Mouse (Mus musculus): Measurements from ENCODE around the gene Zdhhc5.

Gene Zdhhc5

DNA sequence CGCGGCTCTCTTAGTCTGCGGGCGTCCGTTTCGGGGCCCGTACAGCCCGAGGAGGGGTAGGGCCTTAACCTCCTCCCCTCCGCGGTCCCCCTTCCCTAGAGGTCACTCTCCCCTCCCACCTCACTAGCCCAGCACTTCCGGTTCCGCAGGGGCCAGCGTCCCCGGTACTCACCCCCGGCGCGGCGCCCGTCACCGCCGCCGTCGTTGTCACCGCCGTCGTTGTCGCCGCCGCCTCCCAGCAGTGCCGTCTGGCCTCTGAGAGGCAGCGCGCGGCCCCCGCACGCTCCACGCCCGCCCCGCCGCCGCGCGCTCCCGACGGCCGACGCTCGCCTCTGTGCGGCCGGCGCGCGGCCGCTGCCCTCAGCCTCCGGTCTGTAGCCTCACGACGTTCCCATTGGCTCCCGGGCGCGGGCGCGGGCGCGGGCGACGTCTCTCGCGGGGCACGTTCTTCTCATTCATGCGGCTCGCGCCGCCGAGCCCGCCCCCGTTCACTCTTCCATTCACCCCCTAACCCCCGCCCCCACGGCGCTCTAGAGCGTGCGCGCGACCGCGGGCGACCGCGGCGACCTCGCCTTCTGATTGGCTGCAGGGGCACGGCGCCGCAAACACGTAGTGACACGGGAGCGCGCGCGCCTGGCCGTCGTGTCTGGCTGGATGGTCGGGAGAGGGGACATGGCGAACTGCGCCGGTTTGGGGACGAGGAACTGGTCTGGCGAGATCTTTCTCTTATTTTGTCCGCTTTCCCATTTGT lies at the start of gene Zdhhc5:
Zdhhc5 (minus strand) TSS at position 370 of the 751 bp plus-strand sequence.
- peak; percentile 100 for DNase-seq (ENCODE audit: low read depth, low spot score)

DNA sequence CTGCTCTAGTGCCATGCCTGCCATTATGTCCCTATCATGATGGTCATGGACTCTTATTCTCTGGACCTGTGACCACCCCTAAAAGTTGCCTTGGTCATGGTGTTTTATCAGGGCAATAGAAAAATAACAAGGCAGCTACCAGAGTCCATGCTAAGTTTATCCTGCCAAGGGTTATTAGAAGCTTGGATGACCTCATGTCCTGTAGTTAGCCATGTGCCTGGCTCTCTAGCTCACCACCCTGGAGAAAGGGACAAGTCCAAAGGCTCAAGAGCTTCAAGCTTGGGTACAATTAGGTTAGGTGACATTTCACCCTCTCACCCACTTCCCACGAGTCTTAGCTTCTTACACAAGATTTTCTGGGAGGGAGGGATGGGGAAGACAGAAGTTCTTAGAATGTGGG lies 47.8 kb upstream of the Zdhhc5 start:
- DNase-seq (ENCODE audit: low read depth, low spot score): no peak

DNA sequence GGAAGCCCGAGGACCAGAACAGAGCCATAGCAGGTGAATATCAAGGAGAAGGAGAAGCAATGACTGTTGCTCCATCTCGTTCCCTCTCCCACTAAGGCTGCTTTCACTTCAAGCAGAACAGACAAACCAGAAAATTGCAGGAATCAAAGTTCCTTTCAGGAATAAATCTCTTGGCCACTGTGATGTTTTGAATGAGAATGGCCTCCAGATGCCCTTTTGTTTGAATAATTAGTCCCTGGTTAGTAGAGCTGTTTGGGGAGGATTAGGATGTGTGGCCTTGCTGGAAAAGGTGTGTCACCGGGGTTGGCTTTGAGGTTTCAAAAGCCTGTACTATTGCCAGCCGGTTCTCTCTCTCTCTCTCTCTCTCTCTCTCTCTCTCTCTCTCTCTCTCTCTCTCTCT lies 47.3 kb upstream of the Zdhhc5 start:
- no peak for DNase-seq (ENCODE audit: low read depth, low spot score)

DNA sequence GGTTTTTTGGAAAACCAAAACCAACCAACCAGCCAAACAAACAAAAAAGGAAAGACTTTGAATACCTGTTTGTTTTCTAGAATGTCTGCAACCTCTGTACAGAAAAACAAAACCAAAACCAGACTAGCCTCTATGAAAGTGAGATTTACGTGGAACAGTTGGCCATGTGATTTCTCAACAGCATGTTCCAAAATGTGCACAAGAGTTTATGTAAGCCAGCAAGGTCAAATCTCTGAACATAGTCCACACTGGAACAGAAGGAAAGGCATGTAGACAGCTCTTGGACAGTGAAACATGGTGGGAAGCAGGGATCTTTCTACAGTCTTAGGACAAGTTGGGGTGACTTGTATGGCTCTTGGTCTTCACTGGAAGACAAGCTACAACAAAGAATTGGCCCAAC lies 46.9 kb upstream of the Zdhhc5 start:
- no peak for DNase-seq (ENCODE audit: low read depth, low spot score)

DNA sequence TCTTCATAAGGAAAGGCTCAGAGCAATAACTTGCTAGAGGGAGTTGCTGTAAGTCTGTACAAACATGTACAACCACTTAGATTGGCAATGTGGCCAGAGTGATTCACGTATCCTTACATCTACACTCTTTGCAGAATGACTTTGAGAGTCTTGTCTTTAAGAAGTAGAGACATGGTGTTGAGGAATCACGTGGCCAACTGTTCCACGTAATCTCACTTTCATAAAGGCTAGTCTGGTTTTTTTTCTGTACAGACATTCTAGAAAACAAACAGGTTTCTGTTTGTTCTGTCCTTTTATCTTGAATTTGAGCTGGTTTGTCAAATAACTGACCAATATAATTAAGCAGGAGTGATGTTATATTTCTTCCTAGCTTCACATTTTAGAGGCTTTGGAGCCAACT lies 46.3 kb upstream of the Zdhhc5 start:
- no peak for DNase-seq (ENCODE audit: low read depth, low spot score)

DNA sequence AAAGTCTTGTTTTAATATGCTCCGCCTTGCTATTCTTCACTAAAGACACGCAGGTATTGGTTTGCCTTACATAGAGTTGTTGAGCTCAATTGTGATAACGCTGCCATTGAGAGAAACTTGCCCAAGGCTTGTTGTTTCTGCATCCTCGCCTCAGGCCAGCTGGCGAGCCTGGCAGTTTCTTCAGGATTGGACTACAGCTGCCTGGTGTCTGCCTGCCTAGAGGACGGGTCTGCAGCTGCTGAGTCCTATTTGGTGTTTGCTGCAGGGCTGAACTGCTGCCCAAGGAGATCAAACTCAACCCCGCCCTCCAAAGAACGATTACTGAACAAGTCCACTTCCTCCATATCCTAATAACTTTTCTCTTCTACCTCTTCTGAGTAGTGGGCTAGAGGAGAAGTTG lies 45.8 kb upstream of the Zdhhc5 start:
- no peak for DNase-seq (ENCODE audit: low read depth, low spot score)

DNA sequence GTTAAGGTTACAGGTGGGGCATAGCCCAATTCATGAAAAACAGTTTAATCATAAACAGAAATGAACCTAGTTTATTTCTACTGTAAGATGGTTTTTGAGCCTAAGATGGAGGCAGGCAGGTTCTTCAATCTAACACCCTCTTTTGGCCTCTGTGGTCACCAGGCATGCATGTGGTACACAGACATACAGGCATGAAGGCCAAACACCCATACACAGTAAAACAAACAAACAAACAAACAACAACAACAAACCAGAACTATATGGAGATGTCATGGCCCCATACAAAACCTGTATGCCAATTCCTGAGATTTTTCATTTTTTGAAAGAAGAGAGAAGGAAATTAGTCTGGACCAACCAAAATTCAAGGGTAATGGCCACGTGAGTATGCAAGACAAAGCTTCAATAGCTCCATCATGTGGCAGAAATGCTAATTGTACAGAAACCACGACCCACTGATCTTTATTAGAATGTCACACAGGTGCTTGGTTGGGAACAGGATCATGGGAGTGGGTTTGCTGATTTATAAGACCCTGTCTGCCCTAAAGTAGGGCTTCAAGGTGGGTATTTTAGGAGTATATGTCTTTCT lies 43.7 kb upstream of the Zdhhc5 start:
- peak; percentile 21 for DNase-seq (ENCODE audit: low read depth, low spot score)

DNA sequence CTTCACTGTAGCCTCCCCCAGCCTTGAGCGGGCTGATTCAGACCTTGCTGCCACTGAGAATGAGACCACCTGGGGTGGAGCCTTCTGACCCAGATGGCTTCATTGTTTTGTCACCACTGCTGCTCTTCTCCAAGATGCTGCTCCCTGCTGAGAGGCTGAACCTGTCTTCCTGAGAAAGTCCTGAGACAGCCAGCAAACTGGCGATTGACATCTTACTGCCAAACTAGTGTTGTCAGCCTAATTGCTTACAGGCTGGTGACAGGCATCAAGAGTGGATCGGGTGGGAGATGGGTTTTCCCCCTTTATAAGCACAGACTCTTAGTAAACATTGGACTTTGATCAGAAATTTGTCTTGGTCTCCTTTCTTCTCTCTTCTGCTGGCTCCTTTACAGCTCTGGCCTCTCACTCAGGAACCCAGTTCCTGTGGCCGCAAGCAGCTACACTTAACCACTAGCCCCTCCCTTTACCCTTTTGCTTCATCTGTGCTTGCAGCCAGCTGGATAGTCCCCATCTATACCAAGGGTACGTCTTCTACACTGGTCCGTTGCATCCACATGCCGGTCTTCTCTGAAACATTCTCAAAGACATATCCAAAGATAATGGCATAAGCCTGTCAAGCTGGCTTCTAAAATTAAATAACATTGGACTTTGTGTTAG lies 42.2 kb upstream of the Zdhhc5 start:
- no peak for DNase-seq (ENCODE audit: low read depth, low spot score)

DNA sequence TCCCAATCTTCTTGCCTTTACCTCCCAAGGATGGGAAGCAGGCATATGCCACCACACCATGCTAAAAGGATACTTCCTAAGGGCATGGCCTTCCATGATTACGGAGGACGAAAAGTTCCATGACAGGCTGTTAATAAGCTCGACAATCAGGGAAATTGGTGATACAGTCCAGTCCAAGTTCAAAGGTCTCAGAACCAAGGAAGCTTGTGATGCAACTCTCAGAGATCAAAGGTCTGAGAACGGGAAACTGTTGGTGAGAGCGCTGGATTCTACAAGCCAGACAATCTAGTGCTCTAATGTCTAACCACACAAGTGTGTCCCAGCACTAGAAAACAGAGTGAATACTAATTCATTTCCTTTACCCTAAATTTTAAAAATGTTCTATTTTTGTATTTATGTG lies 41.3 kb upstream of the Zdhhc5 start:
- DNase-seq (ENCODE audit: low read depth, low spot score): no peak

DNA sequence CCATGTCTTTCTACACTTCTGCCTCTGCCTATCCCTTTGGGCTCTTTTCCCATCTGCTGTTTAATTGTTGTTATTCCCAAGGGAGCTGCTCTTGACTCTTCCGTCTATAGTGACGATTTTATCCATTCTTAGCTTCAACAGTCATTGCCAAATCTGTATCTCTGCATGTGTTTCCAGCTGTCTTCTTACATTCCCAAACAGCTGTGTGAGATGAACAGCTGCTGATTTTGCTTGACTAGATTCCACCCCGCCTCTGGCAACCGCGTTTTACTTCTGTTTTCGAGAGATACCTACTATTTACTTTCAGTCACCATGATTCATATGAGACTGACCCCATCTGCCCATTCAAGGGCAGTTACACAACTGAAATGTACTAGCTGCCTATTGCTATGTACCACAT lies 35.1 kb upstream of the Zdhhc5 start:
- DNase-seq (ENCODE audit: low read depth, low spot score): no peak

DNA sequence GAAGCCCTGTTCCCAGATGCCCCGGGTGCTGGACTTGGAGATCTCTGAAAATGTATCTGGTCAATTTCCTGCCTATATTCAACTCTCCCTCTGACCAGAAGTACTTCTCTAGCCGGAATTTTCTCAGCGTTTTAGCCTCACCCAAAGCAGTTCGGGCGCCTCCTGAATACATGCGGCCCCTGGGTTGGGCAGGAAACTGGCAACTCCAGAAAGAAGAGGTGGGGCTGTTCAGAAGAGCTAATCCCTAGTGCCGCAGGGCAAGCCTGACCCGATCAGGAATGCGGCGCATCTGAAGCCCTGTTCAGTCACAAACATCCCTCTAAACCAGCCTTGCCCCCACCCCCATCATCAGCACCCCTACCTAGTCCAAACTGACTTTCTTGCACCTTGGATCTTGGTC lies 29.1 kb upstream of the Zdhhc5 start:
- DNase-seq (ENCODE audit: low read depth, low spot score): no peak

DNA sequence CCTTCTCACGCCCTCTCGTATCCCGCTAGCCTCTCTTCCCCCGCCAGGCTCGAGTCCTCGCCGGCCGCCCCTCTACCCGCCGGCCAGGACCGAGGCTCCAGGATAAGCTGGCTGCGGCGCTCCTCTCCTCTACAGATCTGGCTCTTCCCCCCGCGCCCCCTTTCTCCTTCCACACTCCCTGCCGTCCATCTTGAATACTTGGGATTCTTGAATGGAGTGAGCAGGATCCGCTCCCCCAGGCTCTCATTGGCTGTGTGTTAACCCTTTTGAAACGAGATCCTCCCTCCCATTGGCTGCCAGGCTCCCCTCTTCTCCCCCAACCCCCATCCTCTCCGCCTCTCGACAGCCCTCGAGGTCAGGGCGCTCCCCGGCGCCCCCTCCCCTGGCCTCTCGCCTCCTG lies 28.6 kb upstream of the Zdhhc5 start, which contains the start of gene Gm19426:
Gm19426 (minus strand) TSS at position 95 of the 400 bp plus-strand sequence.
- DNase-seq (ENCODE audit: low read depth, low spot score): no peak

DNA sequence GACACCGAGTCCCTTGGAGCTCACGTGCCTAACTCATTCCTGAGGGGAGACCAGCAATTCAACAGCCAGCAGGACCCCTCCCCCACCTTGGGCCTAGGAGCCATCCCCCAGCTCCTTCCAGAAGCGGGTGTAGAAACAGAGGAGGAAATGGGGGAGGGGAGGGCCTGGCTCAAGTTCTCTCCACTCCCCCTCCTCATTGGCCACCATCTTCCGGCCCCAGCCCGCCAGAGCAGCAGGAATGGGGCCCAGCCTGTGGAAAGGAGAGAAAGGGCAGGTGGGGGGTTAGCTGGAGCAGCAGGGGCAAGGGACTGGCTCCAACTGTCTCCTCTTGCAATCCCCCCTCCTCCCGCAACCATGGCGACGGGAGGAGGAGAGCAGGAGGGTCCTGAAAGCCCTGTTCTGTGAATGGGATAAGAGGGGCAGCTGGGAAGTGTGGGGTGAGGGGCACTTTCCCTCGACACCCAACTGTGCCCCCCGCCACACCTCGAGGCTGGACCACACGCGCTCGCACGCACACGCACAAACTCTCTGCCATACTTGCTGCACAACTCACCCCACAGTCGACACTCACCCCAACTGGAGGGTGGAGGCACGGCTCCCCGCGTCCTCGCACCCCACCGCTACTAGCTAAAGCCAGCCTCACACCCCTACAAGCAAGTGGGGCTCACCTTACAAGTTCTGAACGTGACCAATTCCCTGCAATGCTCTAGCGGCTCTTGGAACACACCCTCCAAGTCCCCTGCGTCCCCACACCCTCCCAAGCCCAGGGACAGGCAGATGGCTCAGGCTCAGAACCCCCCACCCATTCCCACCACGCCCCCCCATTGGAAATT lies 27.7 kb upstream of the Zdhhc5 start:
- DNase-seq (ENCODE audit: low read depth, low spot score): no peak

DNA sequence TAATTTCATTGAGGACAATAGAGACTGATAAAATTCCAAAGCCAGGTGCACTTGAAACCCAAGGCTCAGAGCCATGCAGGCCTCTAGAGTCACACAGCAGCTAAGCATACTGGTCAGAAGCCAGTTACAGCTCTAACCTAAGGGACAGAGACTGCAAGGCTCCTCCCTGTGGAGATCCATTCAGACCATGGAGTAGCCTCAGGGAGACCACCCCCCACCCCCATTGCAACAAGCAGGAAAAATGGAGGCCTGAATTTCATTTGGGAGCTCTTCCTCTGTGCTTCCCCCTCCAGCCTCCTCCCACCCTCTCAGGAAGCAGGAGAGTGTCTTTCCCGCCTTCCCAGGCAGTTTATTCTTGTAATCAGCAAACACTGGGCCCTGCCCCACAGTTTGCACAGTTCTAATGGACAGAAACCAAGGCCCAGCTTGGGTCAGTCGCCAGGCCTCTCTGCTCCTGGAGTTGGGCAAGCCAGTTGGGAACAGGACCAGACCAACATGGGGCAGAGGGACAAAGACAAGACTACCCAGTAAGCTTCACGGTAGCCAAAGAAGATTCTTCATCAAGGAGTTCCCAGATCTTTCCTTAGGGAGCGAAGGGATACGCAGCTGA lies 27.0 kb upstream of the Zdhhc5 start:
- no peak for DNase-seq (ENCODE audit: low read depth, low spot score)

DNA sequence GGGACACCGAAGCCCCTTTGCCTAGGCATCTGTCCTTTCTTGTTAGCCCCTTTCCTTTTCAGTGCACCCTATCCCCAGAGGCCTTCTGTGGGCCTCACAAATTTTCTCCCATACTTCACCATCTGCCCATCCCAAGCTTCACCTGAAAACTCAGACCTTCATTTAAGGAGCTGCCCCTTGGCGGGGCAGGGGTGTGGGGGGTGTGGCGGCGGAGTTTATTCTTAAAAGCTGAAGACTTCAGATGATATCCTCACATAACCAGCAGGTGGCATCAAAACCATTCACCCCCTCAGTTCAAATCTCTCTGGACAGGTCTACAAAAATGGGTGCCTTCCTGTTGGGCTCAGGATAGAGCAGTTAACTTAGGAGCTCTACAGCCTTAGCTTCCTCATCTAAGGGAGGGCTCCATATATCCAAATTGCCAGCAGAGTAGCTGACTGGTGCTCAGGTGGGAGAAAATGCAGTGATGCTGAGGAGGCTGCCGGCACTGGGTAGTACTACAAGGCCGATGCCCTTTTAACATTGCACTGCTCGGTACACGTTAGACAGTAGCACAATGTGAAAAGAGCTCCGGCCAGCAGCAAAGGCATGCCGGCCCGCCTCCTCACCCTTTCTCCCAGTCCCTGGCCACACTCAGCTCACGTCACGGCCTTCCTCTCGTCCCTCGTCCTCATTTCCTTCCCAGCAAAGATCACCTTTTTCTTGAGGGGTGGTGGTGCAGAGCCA lies 25.8 kb upstream of the Zdhhc5 start:
- peak; percentile 15 for DNase-seq (ENCODE audit: low read depth, low spot score)

DNA sequence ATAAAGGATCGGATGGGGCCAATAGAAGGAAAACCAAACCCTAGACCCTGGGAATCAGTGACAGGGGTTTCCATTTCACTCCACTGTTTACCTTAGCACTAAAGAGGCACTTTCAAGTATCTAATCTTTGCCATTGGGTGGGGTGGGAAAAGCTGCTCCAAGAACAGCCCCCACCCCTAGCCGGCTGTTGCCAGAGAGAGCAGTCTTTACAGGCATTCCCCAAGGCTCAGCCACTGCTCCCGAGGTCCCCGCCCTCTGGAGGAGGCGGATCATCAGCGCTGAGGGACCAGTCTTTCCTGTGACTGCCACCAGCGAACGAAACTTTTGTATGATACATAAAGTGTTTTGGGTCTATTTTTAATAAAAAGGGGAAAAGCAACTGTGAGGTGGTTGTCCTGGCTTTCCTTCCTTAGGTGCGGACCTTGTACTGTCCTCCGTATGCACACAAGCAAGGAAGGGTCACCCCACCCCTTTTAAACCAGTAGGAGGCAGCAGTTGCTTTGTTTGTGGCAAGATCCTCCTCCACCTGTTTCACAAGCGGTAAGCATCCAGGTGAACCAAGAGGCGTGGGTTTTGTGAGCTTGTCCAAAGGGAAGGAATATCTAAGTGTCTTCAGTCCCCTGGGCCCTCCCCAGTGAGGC lies 23.4 kb upstream of the Zdhhc5 start:
- DNase-seq (ENCODE audit: low read depth, low spot score): peak; percentile 20

DNA sequence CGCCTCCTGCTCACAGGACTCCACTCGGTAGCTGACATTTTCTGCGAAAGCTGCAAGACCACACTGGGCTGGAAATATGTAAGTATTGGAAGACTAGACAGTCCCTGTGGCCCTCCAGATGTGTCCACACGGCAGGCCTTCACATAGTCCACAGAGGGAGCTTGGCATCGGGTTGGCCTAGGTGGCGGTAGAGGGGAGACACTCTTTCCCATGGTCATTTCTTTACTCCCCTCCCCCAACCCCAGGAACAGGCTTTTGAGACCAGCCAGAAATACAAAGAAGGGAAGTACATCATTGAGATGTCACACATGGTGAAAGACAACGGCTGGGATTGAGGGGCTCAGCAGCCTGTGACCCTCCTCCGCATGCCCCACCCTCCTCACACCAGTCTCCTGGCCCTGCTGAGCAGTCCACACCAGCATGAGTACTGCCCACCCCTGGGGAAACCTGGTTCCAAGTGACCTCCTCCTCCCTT lies 22.5 kb upstream of the Zdhhc5 start:
- no peak for DNase-seq (ENCODE audit: low read depth, low spot score)

DNA sequence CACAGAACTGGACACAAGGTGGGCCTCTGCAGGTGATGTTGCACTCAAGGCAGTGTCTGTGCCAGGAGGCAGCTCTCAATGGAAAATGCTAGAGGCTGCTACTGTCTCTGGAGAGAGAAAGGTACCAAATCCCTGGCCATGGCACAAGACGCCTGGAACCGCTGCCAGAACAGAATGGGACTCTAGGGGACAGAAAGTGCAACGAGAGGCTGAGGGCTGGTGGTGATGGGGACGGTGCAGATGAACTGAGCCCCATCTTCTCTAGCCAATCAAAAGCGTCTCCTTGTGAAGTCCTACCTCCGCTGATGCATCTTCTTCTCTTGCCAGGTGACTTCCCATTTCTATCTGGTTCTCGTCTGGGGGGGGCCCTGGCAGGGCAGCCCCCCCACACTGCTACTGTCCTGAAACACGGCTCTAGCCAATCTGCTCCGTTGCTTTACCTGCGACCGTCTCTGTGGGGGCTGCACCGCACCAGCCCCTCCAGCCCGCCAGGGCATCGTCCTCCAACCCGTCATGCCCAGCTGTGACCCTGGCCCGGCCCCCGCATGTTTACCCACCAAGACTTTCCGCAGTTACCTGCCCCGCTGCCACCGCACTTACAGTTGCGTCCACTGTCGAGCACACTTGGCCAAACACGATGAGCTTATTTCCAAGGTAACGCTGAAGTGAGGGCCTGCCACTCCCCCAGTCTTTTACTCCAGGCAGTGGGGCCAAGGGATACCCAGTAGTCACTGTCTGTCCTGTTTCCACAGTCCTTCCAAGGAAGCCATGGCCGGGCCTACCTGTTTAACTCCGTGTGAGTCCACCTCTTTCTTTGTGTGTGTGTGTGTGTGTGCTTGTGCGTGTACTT lies 21.6 kb upstream of the Zdhhc5 start:
- no peak for DNase-seq (ENCODE audit: low read depth, low spot score)

DNA sequence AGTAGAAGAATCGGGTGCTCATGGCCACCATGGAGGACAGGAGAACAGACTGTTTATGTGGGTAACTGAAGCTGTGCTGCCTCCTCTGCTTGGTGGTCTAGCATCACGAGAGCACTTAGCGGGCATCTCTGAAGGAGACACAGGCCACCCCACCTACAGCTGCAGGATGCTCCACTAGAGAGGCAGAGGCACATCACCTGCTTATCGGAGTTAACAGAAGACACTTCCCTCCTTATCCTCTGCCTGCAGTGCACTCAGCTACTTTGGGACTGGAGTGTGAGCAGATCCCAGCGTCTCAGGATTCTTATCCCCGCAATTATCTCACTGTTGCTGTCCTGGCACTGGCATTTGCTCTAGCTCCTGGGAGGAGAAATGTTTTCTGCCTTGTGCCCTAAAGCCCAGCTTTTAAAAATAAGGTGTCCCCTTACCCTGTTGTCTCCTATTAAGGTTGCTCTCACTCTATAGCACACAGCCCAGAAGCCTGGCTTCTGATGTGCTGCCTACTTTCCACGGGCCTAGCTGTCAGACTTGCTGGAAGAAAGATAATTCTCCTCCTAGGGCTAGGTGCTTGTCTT lies 20.5 kb upstream of the Zdhhc5 start:
- no peak for DNase-seq (ENCODE audit: low read depth, low spot score)

All from CD4-positive helper T cell, adult 2 months (primary cell).